Mouse (Mus musculus): ENCODE data around the gene Mapk9. TPM values are rescaled to one million over a fixed set of nuclear protein-coding genes. Genes with fewer than 3 reads are reported as not detected.
A peak's percentile ranks its signal among the peaks of the same experiment; 100 is the strongest.

Mapk9 gene
- total and polyA plus RNA-seq, 3 experiments = 43.1 to 52.8 TPM; not detected in 1

GRCm38 (mm10) chr11:49903333-49903732 lies 56.8 kb downstream of the Mapk9 start:
- H3K27ac ChIP-seq (ENCODE audit: control insufficient read depth, low read depth, low read length) = no peak overlapping the region
- no peak overlapping the region for H3K4me3 ChIP-seq (ENCODE audit: control insufficient read depth in 1 of 2, insufficient read depth in 1 of 2, low read depth in 2 of 2, low read length in 2 of 2)
- peak; percentile 67 to 88 (median 85) for TF ChIP-seq CTCF (IDR thresholded peaks at IDR 0.05 in 2 of 3, conservative IDR thresholded peaks at IDR 0.05 in 1 of 3; ENCODE audit: control insufficient read depth in 1 of 3, insufficient read depth in 1 of 3, low read depth in 2 of 3, low read length in 3 of 3, poor library complexity in 1 of 3, severe bottlenecking in 1 of 3)
- peak; percentile 63 for TF ChIP-seq RAD21 (IDR thresholded peaks at IDR 0.05; ENCODE audit: low read depth, low read length)
- TF ChIP-seq ZC3H11A (IDR thresholded peaks at IDR 0.05; ENCODE audit: low read depth, low read length) = peak; percentile 74
- no peak for TF ChIP-seq TCF12 (IDR thresholded peaks at IDR 0.05; ENCODE audit: low read depth, low read length)
- TF ChIP-seq TBP (IDR thresholded peaks at IDR 0.05; ENCODE audit: low read depth, low read length) = no peak
- TF ChIP-seq SMC3 (IDR thresholded peaks at IDR 0.05; ENCODE audit: low read depth, low read length) = peak; percentile 94
- H3K27me3 ChIP-seq (ENCODE audit: control insufficient read depth in 1 of 2, insufficient read depth in 2 of 2, low read length in 2 of 2) = no peaks in the 10 kb centered on the region
- no peaks in the 10 kb centered on the region for H3K9me3 ChIP-seq (replicated peaks; ENCODE audit: insufficient read depth, low read length)
- peaks cover 0 to 16% of the 10 kb centered on the region in 2 experiments; a peak in 2 of 4 replicates for H3K36me3 ChIP-seq (ENCODE audit: control insufficient read depth in 1 of 2, insufficient read depth in 2 of 2, low read length in 2 of 2)
- H3K4me1 ChIP-seq (ENCODE audit: control insufficient read depth in 1 of 2, insufficient read depth in 2 of 2, low read length in 2 of 2) = peaks cover 8 to 22% of the 10 kb centered on the region in 2 experiments
- no peaks in the 10 kb centered on the region for H3K79me2 ChIP-seq (ENCODE audit: control insufficient read depth, insufficient read depth, low read length, poor library complexity)
- no peak overlapping the region for H3K9ac ChIP-seq (ENCODE audit: control insufficient read depth, low read depth, low read length, poor library complexity, severe bottlenecking)
- DNase-seq (ENCODE audit: low read depth, low spot score) = peak; percentile 75

DNA sequence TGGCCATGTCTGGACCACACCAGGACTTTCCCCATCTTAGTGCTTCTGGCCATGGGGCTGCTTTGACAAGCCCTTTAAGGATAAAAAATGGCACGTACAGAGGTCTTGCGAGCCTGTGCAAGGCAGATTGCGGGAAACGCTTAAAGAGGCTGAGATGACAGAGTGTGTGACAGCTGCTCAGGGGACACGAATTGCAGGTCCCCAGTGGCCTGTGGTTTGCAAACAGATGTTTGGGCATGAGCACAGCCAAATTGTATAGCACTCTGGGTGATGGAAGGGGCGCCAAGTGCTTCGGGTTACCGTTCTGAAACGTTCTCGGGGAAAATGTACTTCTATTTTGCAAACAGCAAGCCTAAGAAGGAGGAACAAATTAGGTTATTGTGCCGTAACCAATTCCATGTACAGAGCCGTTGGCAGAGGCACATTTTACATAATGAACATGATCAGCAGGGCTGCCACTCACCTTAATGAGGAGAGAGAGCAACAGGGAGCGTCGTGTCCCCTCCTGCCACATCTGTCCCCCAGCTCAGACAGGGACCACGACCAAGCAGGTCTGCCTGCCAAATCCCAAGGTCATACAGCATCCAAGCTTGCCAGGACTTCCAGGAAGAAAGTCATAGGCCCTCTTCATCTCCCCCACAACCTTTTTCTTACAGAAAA lies 72.1 kb downstream of the Mapk9 start:
- H3K27ac ChIP-seq (ENCODE audit: control insufficient read depth, low read depth, low read length) = no peak overlapping the region

DNA sequence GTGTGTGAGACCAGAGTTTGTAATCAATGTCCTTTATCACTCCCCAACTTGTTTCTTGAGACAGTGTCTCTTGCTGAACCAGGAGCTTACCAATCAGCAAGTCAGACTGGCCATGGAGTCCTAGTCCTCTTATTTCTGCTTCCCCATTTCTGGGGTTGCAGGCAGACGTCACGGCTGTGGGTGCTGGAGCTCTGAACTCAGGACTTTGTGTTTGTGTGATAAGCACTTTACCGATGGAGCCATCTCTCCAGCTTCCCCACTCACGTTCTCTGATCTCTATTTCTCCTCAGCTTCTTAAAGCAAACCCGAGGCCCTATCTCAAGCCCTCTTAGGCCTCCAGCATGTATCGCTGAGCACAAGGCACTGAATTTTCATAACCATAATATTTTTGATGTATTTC lies 72.8 kb downstream of the Mapk9 start:
- H3K4me3 ChIP-seq (ENCODE audit: control insufficient read depth in 1 of 2, insufficient read depth in 1 of 2, low read depth in 2 of 2, low read length in 2 of 2) = no peak overlapping the region
- H3K27ac ChIP-seq (ENCODE audit: control insufficient read depth, low read depth, low read length) = no peak overlapping the region
- H3K36me3 ChIP-seq (ENCODE audit: control insufficient read depth in 1 of 2, insufficient read depth in 2 of 2, low read length in 2 of 2) = peaks cover 0 to 5% of the 10 kb centered on the region in 2 experiments; a peak in 2 of 4 replicates
- peak; percentile 95 for DNase-seq (ENCODE audit: low read depth, low spot score)
- H3K9me3 ChIP-seq (replicated peaks; ENCODE audit: insufficient read depth, low read length) = no peaks in the 10 kb centered on the region
- no peak overlapping the region for H3K9ac ChIP-seq (ENCODE audit: control insufficient read depth, low read depth, low read length, poor library complexity, severe bottlenecking)
- H3K27me3 ChIP-seq (ENCODE audit: control insufficient read depth in 1 of 2, insufficient read depth in 2 of 2, low read length in 2 of 2) = no peaks in the 10 kb centered on the region
- H3K79me2 ChIP-seq (ENCODE audit: control insufficient read depth, insufficient read depth, low read length, poor library complexity) = no peaks in the 10 kb centered on the region
- peaks cover 0 to 13% of the 10 kb centered on the region in 2 experiments; a peak in 3 of 4 replicates for H3K4me1 ChIP-seq (ENCODE audit: control insufficient read depth in 1 of 2, insufficient read depth in 2 of 2, low read length in 2 of 2)
- TF ChIP-seq CTCF (IDR thresholded peaks at IDR 0.05 in 2 of 3, conservative IDR thresholded peaks at IDR 0.05 in 1 of 3; ENCODE audit: control insufficient read depth in 1 of 3, insufficient read depth in 1 of 3, low read depth in 2 of 3, low read length in 3 of 3, poor library complexity in 1 of 3, severe bottlenecking in 1 of 3) (no peak), TAL1 (IDR thresholded peaks at IDR 0.05; ENCODE audit: low read length) (no peak), CHD2 (IDR thresholded peaks at IDR 0.05; ENCODE audit: low read length) (no peak), KAT2A (conservative IDR thresholded peaks at IDR 0.05; ENCODE audit: low read depth, low read length) (no peak), POLR2AphosphoS2 (IDR thresholded peaks at IDR 0.05; ENCODE audit: low read length) (no peak), E2F4 (IDR thresholded peaks at IDR 0.05; ENCODE audit: borderline replicate concordance, low read depth, low read length) (no peak), GATA1 (IDR thresholded peaks at IDR 0.05; ENCODE audit: low read depth, low read length) (peak; percentile 74), POLR2AphosphoS5 (IDR thresholded peaks at IDR 0.05; ENCODE audit: borderline replicate concordance, low read depth, low read length) (no peak), MAFK (IDR thresholded peaks at IDR 0.05; ENCODE audit: borderline replicate concordance, low read depth, low read length) (no peak), SIN3A (IDR thresholded peaks at IDR 0.05; ENCODE audit: low read length) (no peak; the same call in 1 of the 2 replicates), ELF1 (IDR thresholded peaks at IDR 0.05; ENCODE audit: low read depth, low read length) (no peak), MAX (IDR thresholded peaks at IDR 0.05; ENCODE audit: low read length) (no peak), ZNF384 (IDR thresholded peaks at IDR 0.05; ENCODE audit: low read depth, low read length) (no peak), ZKSCAN1 (IDR thresholded peaks at IDR 0.05; ENCODE audit: low read depth, low read length) (no peak), ZMIZ1 (IDR thresholded peaks at IDR 0.05; ENCODE audit: low read depth, low read length) (no peak)

More for the DNA sequence above, 72.1 kb downstream of the Mapk9 start:
- no peak overlapping the region for H3K4me3 ChIP-seq (ENCODE audit: control insufficient read depth in 1 of 2, insufficient read depth in 1 of 2, low read depth in 2 of 2, low read length in 2 of 2)
- TF ChIP-seq ZC3H11A (IDR thresholded peaks at IDR 0.05; ENCODE audit: low read depth, low read length) (no peak), GABPA (IDR thresholded peaks at IDR 0.05; ENCODE audit: low read depth, low read length) (no peak), CHD1 (IDR thresholded peaks at IDR 0.05; ENCODE audit: low read depth, low read length) (no peak), TAL1 (IDR thresholded peaks at IDR 0.05; ENCODE audit: low read length) (no peak), CTCF (IDR thresholded peaks at IDR 0.05 in 2 of 3, conservative IDR thresholded peaks at IDR 0.05 in 1 of 3; ENCODE audit: control insufficient read depth in 1 of 3, insufficient read depth in 1 of 3, low read depth in 2 of 3, low read length in 3 of 3, poor library complexity in 1 of 3, severe bottlenecking in 1 of 3) (no peak), MAFK (IDR thresholded peaks at IDR 0.05; ENCODE audit: borderline replicate concordance, low read depth, low read length) (no peak), ETS1 (IDR thresholded peaks at IDR 0.05; ENCODE audit: low read depth, low read length) (no peak), POLR2AphosphoS5 (IDR thresholded peaks at IDR 0.05; ENCODE audit: borderline replicate concordance, low read depth, low read length) (no peak), RAD21 (IDR thresholded peaks at IDR 0.05; ENCODE audit: low read depth, low read length) (no peak), POLR2A (IDR thresholded peaks at IDR 0.05; ENCODE audit: control insufficient read depth in 1 of 2, insufficient read depth in 1 of 2, low read depth in 1 of 2, low read length in 2 of 2, poor library complexity in 1 of 2) (no peak), RCOR1 (IDR thresholded peaks at IDR 0.05; ENCODE audit: low read depth, low read length) (no peak), MXI1 (IDR thresholded peaks at IDR 0.05; ENCODE audit: low read depth, low read length) (no peak), SMC3 (IDR thresholded peaks at IDR 0.05; ENCODE audit: low read depth, low read length) (no peak), CHD2 (IDR thresholded peaks at IDR 0.05; ENCODE audit: low read length) (no peak), UBTF (IDR thresholded peaks at IDR 0.05; ENCODE audit: borderline replicate concordance, insufficient read depth, low read depth, low read length) (no peak)
- DNase-seq (ENCODE audit: low read depth, low spot score) = no peak
- H3K4me1 ChIP-seq (ENCODE audit: control insufficient read depth in 1 of 2, insufficient read depth in 2 of 2, low read length in 2 of 2) = peaks cover under 1 to 13% of the 10 kb centered on the region in 2 experiments; a peak in 3 of 4 replicates
- H3K27me3 ChIP-seq (ENCODE audit: control insufficient read depth in 1 of 2, insufficient read depth in 2 of 2, low read length in 2 of 2) = no peaks in the 10 kb centered on the region; a peak in 1 of 4 replicates
- H3K9me3 ChIP-seq (replicated peaks; ENCODE audit: insufficient read depth, low read length) = no peaks in the 10 kb centered on the region
- H3K9ac ChIP-seq (ENCODE audit: control insufficient read depth, low read depth, low read length, poor library complexity, severe bottlenecking) = no peak overlapping the region
- no peaks in the 10 kb centered on the region for H3K79me2 ChIP-seq (ENCODE audit: control insufficient read depth, insufficient read depth, low read length, poor library complexity)
- peaks cover 0 to 5% of the 10 kb centered on the region in 2 experiments; a peak in 2 of 4 replicates for H3K36me3 ChIP-seq (ENCODE audit: control insufficient read depth in 1 of 2, insufficient read depth in 2 of 2, low read length in 2 of 2)

Measured in MEL (cell line).